Mouse (Mus musculus): Measurements from ENCODE around the gene Zfp770. TPM values are rescaled to one million over a fixed set of nuclear protein-coding genes. Genes with fewer than 3 reads are reported as not detected.

Gene Zfp770
- 3.0 and 3.5 TPM in 2 replicates for polyA plus RNA-seq (2015; fragmentation: Nextera tagmentation; extraction: Ambion mirVana)

DNA sequence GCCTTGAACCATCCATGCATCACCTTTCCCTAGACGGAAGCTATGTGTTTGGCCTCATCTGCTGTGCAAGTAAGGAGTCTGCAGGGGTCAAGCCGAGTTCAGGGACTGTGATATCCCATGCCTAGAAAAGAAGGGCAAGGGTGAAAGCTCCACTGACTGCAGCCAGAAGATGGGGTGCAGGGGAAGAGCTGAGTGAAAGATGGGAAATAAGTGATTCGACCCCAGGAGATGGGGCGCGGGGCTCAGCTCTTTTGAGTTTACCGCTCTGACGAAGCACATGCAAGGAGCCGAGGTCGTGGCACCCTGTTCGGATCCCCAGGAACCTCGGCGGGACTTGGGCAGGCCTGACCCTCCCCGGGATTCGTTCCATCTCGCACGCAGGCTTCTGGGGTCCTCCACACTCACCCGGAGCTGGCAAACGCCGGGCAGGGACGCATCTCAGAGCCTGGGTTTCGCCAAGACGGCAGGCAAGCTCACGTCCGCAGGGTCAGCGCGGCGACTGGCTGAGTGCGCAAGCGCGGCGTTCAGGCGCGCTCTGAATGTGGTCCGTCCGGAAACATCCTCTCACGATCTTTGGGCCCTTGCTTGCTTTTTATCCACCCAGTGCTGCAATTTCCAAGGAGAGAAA is at the start of gene Zfp770:
Gene Zfp770, minus strand, starts transcription at position 538 of the 628 bp plus-strand sequence.

DNA sequence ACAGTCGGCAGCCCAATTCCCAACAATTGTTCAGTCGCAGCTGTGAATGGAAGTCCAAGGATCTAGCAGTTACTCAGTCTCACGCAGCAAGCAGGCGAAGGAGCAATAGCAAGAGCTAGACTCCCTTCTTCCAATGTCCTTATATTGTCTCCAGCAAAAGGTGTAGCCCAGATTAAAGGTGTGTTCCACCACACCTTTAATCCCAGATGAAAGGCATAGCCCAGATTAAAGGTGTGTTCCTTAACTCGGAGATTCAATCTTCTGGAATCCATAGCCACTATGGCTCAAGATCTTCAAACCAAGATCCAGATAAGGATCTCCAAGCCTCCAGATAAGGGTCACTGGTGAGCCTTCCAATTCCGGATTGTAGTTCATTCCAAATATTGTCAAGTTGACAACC is 14.3 kb downstream of the Zfp770 start, which contains the start of gene Aqr:
Gene Aqr, minus strand, starts transcription at position 101 of the 400 bp plus-strand sequence.

Small RNA genes within 50 kb of the gene (microRNA-seq; reads per million reads assigned to microRNA genes)
- gene Mir7002 (ENCODE audit: borderline replicate concordance, insufficient number of aligned reads), result not detected

Other genes with a start within 250 kb of the Zfp770 start
- 3.7 and 6.6 TPM in 2 replicates for gene Gjd2, start 187.8 kb downstream of the Zfp770 start, polyA plus RNA-seq (2015; fragmentation: Nextera tagmentation; extraction: Ambion mirVana)
- gene Actc1, start 147.9 kb downstream of the Zfp770 start, polyA plus RNA-seq (2015; fragmentation: Nextera tagmentation; extraction: Ambion mirVana), result 12.7 and 13.6 TPM in 2 replicates
- gene Aqr, start 14.4 kb downstream of the Zfp770 start, polyA plus RNA-seq (2015; fragmentation: Nextera tagmentation; extraction: Ambion mirVana), result 23.0 and 28.1 TPM in 2 replicates